Mouse (Mus musculus) hindbrain, postnatal 0 days (tissue): ENCODE results near the gene Cacna2d1. TPM values are rescaled to one million over a fixed set of nuclear protein-coding genes. Genes with fewer than 3 reads are reported as not detected.

ENCODE experiments used
- ATAC-seq: fragments of 200-750 bp; cut with Nextera tagmentation; 2 replicates; pipeline ENCODE4 v1.8.0; 2017; ENCODE audit warnings: mild to moderate bottlenecking, moderate TSS enrichment, moderate library complexity
- DNase-seq: peaks from one replicate; pipeline ENCODE4 v3.0.0-alpha.2; 2015; ENCODE audit warnings: low spot score
- H3K27ac ChIP-seq: fragments of 300-500 bp; sonication (generic); 2 replicates; pipeline ENCODE4 v1.5.1; 2014; ENCODE audit warnings: mild to moderate bottlenecking
- H3K27me3 ChIP-seq: fragments of 300-500 bp; sonication (generic); 2 replicates; pipeline ENCODE4 v1.6.1; 2014; ENCODE audit warnings: low read length, mixed read lengths; ENCODE audit not compliant: insufficient read depth
- H3K36me3 ChIP-seq: fragments of 300-500 bp; sonication (generic); 2 replicates; pipeline ENCODE4 v1.6.1; 2014; ENCODE audit warnings: low read length, mixed read lengths; ENCODE audit not compliant: insufficient read depth
- H3K4me1 ChIP-seq: fragments of 300-500 bp; sonication (generic); 2 replicates; pipeline ENCODE4 v1.6.1; 2014; ENCODE audit warnings: antibody characterized with exemption, low read length, mixed read lengths; ENCODE audit not compliant: insufficient read depth
- H3K4me2 ChIP-seq: fragments of 300-500 bp; sonication (generic); 2 replicates; pipeline ENCODE4 v1.6.1; 2014; ENCODE audit warnings: low read depth, mild to moderate bottlenecking, low read length, moderate library complexity, mixed read lengths
- H3K4me3 ChIP-seq: fragments of 300-500 bp; sonication (generic); 2 replicates; pipeline ENCODE4 v1.5.1; 2014; ENCODE audit warnings: low read length
- H3K9ac ChIP-seq: fragments of 300-500 bp; sonication (generic); replicated peaks from 2 replicates; pipeline ENCODE4 v1.6.1; 2014; ENCODE audit warnings: mild to moderate bottlenecking, low read length, moderate library complexity, mixed read lengths
- H3K9me3 ChIP-seq: fragments of 300-500 bp; sonication (generic); 2 replicates; pipeline ENCODE4 v1.6.1; 2016; ENCODE audit warnings: low read length, mixed read lengths
- CTCF ChIP-seq: IDR thresholded peaks from 2 replicates; pipeline ENCODE4 v1.5.1; 2016; ENCODE audit warnings: antibody characterized with exemption, control low read depth, low read depth
- WGBS: fragments of 180-500 bp; shearing (Covaris S2); extraction: QIAGEN DNeasy Blood & Tissue Kit; methylation state at CpG from one replicate; pipeline ENCODE4 v1.1.7; 2014; 5-methylcytosine and 5-hydroxymethylcytosine counted together
- polyA plus RNA-seq: library from polyadenylated mRNA; unstranded; fragments of >200 nt; fragmentation: Nextera tagmentation; extraction: Ambion mirVana; gene quantifications from 2 replicates; pipeline ENCODE4 v1.2.1, GENCODE M21; 2015
- total RNA-seq: library from RNA; depleted of rRNA; stranded (reverse); fragments of >200 nt; gene quantifications from 2 replicates; pipeline ENCODE4 v1.2.3, GENCODE M21; 2014

The Cacna2d1 gene
- total and polyA plus RNA-seq, 2 experiments from 2014 or later, result 36.3 to 58.8 TPM

DNA sequence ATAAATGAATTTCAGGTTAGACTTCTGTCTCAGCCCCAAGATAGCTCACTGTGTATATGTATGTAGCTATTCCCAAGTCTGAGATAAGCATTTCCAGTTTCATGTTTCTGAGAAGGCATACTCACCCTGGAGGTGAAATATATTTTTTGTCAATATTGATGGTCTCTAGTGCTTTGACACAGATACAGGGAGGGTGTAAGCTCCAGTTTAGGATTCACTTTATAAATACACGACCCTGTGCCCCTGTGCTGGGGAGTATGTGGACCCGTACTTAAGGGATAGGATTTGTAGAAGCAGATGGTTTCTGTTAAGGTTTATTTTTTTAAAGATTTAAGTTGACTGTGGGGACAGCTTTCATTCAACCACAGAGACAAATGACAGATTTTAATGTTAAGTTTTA, 79.2 kb downstream of the Cacna2d1 start:
- DNase-seq (no peak), ATAC-seq (no peak)
- Histone ChIP-seq H3K4me2 (no peak overlapping the region), H3K36me3 (no peaks in the 10 kb centered on the region), H3K27me3 (no peaks in the 10 kb centered on the region), H3K27ac (no peak overlapping the region), H3K9ac (no peak overlapping the region), H3K4me3 (no peak overlapping the region), H3K9me3 (no peaks in the 10 kb centered on the region), H3K4me1 (no peaks in the 10 kb centered on the region)
- 78% methylated on average over 2 of the region's 2 CpGs for whole genome bisulfite sequencing
- TF ChIP-seq CTCF, result no peak

GRCm38 (mm10) chr5:16014392-16014791, 79.9 kb downstream of the Cacna2d1 start:
- Histone ChIP-seq H3K9ac (no peak overlapping the region), H3K27ac (no peak overlapping the region), H3K4me3 (no peak overlapping the region), H3K4me2 (no peak overlapping the region), H3K36me3 (no peaks in the 10 kb centered on the region), H3K9me3 (no peaks in the 10 kb centered on the region), H3K4me1 (no peaks in the 10 kb centered on the region), H3K27me3 (no peaks in the 10 kb centered on the region)
- TF ChIP-seq CTCF, result no peak
- WGBS, result 79% methylated on average over 2 of the region's 2 CpGs
- DNase-seq (no peak), ATAC-seq (no peak)

- H3K9me3 ChIP-seq, result no peaks in the 10 kb centered on the region
- TF ChIP-seq CTCF, result no peak
- H3K4me3 ChIP-seq, result no peak overlapping the region
- no peak overlapping the region for H3K4me2 ChIP-seq
- ATAC-seq (peak; percentile 93), DNase-seq (peak; percentile 81)
- no peaks in the 10 kb centered on the region for H3K36me3 ChIP-seq
- 40% methylated on average over 4 of the region's 4 CpGs for WGBS
- H3K4me1 ChIP-seq, result no peaks in the 10 kb centered on the region
- no peak overlapping the region; the same call in 1 of the 2 replicates for H3K27ac ChIP-seq
- no peak overlapping the region for H3K9ac ChIP-seq
- no peaks in the 10 kb centered on the region for H3K27me3 ChIP-seq
Measured at GRCm38 (mm10) chr5:16024626-16025417, 90.3 kb downstream of the Cacna2d1 start.

DNA sequence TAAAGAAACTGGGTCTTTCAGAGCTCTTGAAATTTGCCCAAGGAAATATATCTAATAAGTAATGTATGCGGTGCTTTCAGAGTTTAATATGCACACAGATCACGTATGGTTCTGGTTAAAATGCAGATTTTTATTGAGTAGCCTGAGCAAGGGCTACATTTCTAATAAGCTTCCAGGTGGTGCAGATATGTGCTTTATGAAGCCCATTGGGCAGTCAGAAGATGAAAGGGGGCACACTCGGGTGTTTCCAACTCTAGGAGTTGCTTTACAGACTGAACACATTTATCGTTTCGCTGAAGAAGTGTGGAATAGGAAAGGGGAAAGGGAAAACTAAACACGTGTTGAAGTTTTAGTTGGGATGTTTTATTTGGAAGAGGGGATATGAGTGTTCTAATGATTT, 94.4 kb downstream of the Cacna2d1 start:
- no peaks in the 10 kb centered on the region for H3K4me1 ChIP-seq
- H3K9me3 ChIP-seq, result no peaks in the 10 kb centered on the region
- DNase-seq (no peak), ATAC-seq (no peak)
- H3K36me3 ChIP-seq, result no peaks in the 10 kb centered on the region
- H3K4me3 ChIP-seq, result no peak overlapping the region
- no peak for TF ChIP-seq CTCF
- whole genome bisulfite sequencing, result 75% methylated on average over 6 of the region's 6 CpGs
- H3K27me3 ChIP-seq, result no peaks in the 10 kb centered on the region
- no peak overlapping the region for H3K27ac ChIP-seq
- no peak overlapping the region for H3K4me2 ChIP-seq
- H3K9ac ChIP-seq, result no peak overlapping the region

DNA sequence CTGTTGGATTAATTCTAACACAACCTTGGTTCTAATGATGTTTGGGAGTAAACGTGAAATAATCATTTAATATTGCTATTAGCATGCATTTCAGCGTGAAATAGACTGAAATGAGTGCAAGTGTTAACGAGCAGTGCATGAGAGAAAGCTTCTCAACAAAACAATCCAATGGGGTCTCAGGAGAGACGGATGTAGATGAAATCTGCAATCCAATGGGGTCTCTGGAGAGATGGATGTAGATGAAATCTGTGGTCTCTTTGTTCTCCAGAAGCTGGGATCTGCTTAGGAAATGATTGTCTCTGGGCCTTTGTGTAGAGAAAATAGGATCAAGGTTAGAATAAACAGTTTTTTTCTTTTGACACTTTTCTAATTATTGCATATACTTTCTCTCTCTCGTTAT, 95.0 kb downstream of the Cacna2d1 start:
- Histone ChIP-seq H3K27ac (no peak overlapping the region), H3K9ac (no peak overlapping the region), H3K9me3 (no peaks in the 10 kb centered on the region), H3K36me3 (no peaks in the 10 kb centered on the region), H3K27me3 (no peaks in the 10 kb centered on the region), H3K4me3 (no peak overlapping the region), H3K4me1 (no peaks in the 10 kb centered on the region), H3K4me2 (no peak overlapping the region)
- no peak for ATAC-seq
- no peak for TF ChIP-seq CTCF
- 45% methylated on average over 5 of the region's 5 CpGs for WGBS
- peak; percentile 25 for DNase-seq

- no peak overlapping the region for H3K27ac ChIP-seq
- H3K27me3 ChIP-seq, result no peaks in the 10 kb centered on the region
- DNase-seq (no peak), ATAC-seq (no peak)
- no peaks in the 10 kb centered on the region for H3K4me1 ChIP-seq
- H3K9me3 ChIP-seq, result no peaks in the 10 kb centered on the region
- H3K4me2 ChIP-seq, result no peak overlapping the region
- no peak overlapping the region for H3K4me3 ChIP-seq
- no peaks in the 10 kb centered on the region for H3K36me3 ChIP-seq
- H3K9ac ChIP-seq, result no peak overlapping the region
- no peak for TF ChIP-seq CTCF
- WGBS, result 68% methylated on average over 1 of the region's 1 CpGs
Measured at GRCm38 (mm10) chr5:16033569-16033968, 99.1 kb downstream of the Cacna2d1 start.

- ATAC-seq (no peak), DNase-seq (no peak)
- Histone ChIP-seq H3K27ac (no peak overlapping the region), H3K27me3 (no peaks in the 10 kb centered on the region), H3K36me3 (no peaks in the 10 kb centered on the region), H3K9me3 (no peaks in the 10 kb centered on the region), H3K4me3 (no peak overlapping the region), H3K9ac (no peak overlapping the region), H3K4me2 (no peak overlapping the region), H3K4me1 (no peaks in the 10 kb centered on the region)
- no peak for TF ChIP-seq CTCF
- WGBS, result 50% methylated on average over 1 of the region's 1 CpGs
Measured at GRCm38 (mm10) chr5:16035259-16035658, 100.8 kb downstream of the Cacna2d1 start.
